Mouse (Mus musculus) G1E (cell line): ENCODE results near the gene Prpf4b.

Source experiments
- CTCF ChIP-seq: IDR thresholded peaks from 2 replicates; pipeline ENCODE4 v1.5.1; 2012; ENCODE audit warnings: low read depth, low read length, inconsistent platforms, mixed read lengths
- GATA1 ChIP-seq: IDR thresholded peaks from 2 replicates; pipeline ENCODE4 v1.6.1; 2012; ENCODE audit warnings: borderline replicate concordance, low read length, inconsistent platforms, mixed read lengths
- GATA2 ChIP-seq: IDR thresholded peaks from 2 replicates; pipeline ENCODE4 v1.6.1; 2012; ENCODE audit warnings: low read depth, low read length, inconsistent platforms, borderline replicate concordance
- POLR2AphosphoS5 ChIP-seq: IDR thresholded peaks from 2 replicates; pipeline ENCODE4 v1.6.1; 2012; ENCODE audit warnings: low read depth, low read length, inconsistent platforms; ENCODE audit not compliant: insufficient replicate concordance
- TAL1 ChIP-seq: conservative IDR thresholded peaks from 2 replicates; pipeline ENCODE4 v1.6.1; 2012; ENCODE audit warnings: low read depth, low read length, inconsistent platforms, mixed read lengths

DNA sequence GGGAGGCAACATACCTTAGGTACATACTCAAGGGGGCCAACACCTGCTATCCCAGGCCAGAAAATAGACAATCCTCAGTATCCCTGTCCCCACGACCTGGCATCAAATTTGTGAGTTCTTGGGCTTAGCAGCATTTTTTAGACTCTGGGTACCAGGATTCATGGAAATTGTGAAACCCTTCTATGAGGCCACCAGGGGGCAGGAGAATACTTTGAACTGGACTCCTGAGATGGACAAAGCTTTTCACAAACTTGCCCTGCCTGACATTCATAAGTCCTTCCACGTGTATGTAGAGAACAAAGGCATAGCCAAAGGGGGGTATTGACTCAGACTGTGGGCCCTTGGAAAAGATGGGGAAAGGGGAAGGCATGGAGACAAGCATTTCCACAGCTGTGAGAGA, 17.6 kb upstream of the Prpf4b start:
- TF ChIP-seq CTCF (no peak), TAL1 (no peak), GATA1 (no peak), POLR2AphosphoS5 (no peak), GATA2 (no peak)
